Mouse (Mus musculus) liver, embryonic 14.5 days (tissue): ENCODE data around the gene Mapkapk2. TPM values are rescaled to one million over a fixed set of nuclear protein-coding genes. Genes with fewer than 3 reads are reported as not detected.

Experiments
- ATAC-seq: fragments of 200-750 bp; cut with Nextera tagmentation; 2 replicates; pipeline ENCODE4 v1.8.0; 2017; ENCODE audit warnings: moderate number of reproducible peaks, mild to moderate bottlenecking, moderate library complexity; ENCODE audit not compliant: insufficient read depth
- DNase-seq, 3 experiments: peaks; one replicate each; pipeline ENCODE4 v3.0.0-alpha.2; 2012 to 2013; ENCODE audit warnings: low read depth in 3 of 3, low spot score in 3 of 3
- H3K27ac ChIP-seq: fragments of 300-500 bp; sonication (generic); 2 replicates; pipeline ENCODE4 v1.5.1; 2014; ENCODE audit warnings: moderate library complexity, mild to moderate bottlenecking, control low read depth, inconsistent platforms
- H3K27me3 ChIP-seq: fragments of 300-500 bp; sonication (generic); 2 replicates; pipeline ENCODE4 v1.6.1; 2014; ENCODE audit warnings: mild to moderate bottlenecking, low read length, moderate library complexity; ENCODE audit not compliant: control insufficient read depth, insufficient read depth
- H3K36me3 ChIP-seq: fragments of 300-500 bp; sonication (generic); replicated peaks from 2 replicates; pipeline ENCODE4 v1.6.1; 2014; ENCODE audit warnings: low read depth; ENCODE audit not compliant: control insufficient read depth, insufficient read depth
- H3K4me1 ChIP-seq, 2 experiments: fragments of 200-500 bp in 1 of 2; fragments of 300-500 bp in 1 of 2; sonication (generic) in 1 of 2; replicated peaks; 2 replicates each; pipeline ENCODE4 v1.6.1; 2012 to 2014; ENCODE audit warnings: antibody characterized with exemption in 1 of 2, inconsistent platforms in 1 of 2, low read length in 1 of 2; ENCODE audit not compliant: control insufficient read depth in 2 of 2, insufficient read depth in 2 of 2
- H3K4me2 ChIP-seq: fragments of 300-500 bp; sonication (generic); 2 replicates; pipeline ENCODE4 v1.6.1; 2014; ENCODE audit warnings: low read depth, mild to moderate bottlenecking, control low read depth, moderate library complexity
- H3K4me3 ChIP-seq, 2 experiments: fragments of 200-500 bp in 1 of 2; fragments of 300-500 bp in 1 of 2; sonication (generic) in 1 of 2; 2 replicates each; pipeline ENCODE4 v1.5.1; 2012 to 2014; ENCODE audit warnings: low read depth in 2 of 2, low read length in 2 of 2, mild to moderate bottlenecking in 2 of 2, control low read depth in 1 of 2, inconsistent platforms in 1 of 2, moderate library complexity in 1 of 2; ENCODE audit not compliant: insufficient read depth in 1 of 2
- H3K9ac ChIP-seq: fragments of 300-500 bp; sonication (generic); replicated peaks from 2 replicates; pipeline ENCODE4 v1.6.1; 2014; ENCODE audit warnings: mild to moderate bottlenecking, control low read depth, moderate library complexity
- H3K9me3 ChIP-seq: fragments of 300-500 bp; sonication (generic); 2 replicates; pipeline ENCODE4 v1.6.1; 2016; ENCODE audit warnings: low read length, mixed read lengths; ENCODE audit not compliant: control insufficient read depth
- CTCF ChIP-seq: IDR thresholded peaks from 2 replicates; pipeline ENCODE4 v1.5.1; 2016; ENCODE audit warnings: antibody characterized with exemption, low read depth, control low read depth
- EP300 ChIP-seq: IDR thresholded peaks from 2 replicates; pipeline ENCODE4 v1.6.1; 2016; ENCODE audit warnings: antibody characterized with exemption, low read depth
- WGBS: fragments of 180-500 bp; shearing (Covaris S2); extraction: QIAGEN DNeasy Blood & Tissue Kit; methylation state at CpG from one replicate; pipeline ENCODE4 v1.1.7; 2014; ENCODE audit not compliant: insufficient replicate concordance; 5-methylcytosine and 5-hydroxymethylcytosine counted together
- polyA plus RNA-seq, 2 experiments: library from polyadenylated mRNA; depleted of rRNA in 1 of 2; stranded (reverse) in 1 of 2; unstranded in 1 of 2; fragments of >200 nt; fragmentation: Nextera tagmentation in 1 of 2; extraction: Ambion mirVana in 1 of 2; gene quantifications; 2 replicates each; pipeline versions ENCODE4 v1.2.1 to v1.2.3; 2012 to 2014

Gene Mapkapk2
- polyA plus RNA-seq, 2 experiments = 12.9 to 13.6 TPM

DNA sequence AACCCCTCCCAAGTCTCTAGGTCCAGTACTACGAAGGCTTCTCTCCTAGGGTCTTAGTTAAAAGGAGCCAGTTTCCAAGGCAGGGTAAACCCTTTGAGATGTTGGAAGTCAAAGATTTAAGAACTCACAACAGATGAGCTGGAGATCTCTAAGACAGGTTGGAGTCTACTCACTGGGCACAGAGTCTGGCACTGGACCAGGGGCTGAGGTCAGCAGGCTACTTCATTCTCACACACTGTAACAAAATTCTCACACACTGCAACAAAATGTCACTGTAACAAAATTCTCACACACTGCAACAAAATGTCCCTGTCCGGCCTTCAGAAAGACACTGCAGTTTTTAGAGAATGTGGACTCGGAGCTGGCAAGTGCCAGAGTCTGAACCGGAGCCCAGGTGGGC, 54.0 kb downstream of the Mapkapk2 start:
- Histone ChIP-seq H3K4me2 (no peak overlapping the region), H3K9ac (no peak overlapping the region), H3K27me3 (no peaks in the 10 kb centered on the region), H3K4me3 (no peak overlapping the region), H3K9me3 (no peaks in the 10 kb centered on the region), H3K27ac (no peak overlapping the region), H3K4me1 (0 out of 4 replicates have a peak, but pooled peaks cover 0 to 1% of the 10 kb centered on the region in 2 experiments), H3K36me3 (no peaks in the 10 kb centered on the region)
- WGBS = 65% methylated on average over 4 of the region's 4 CpGs
- no peak for ATAC-seq
- TF ChIP-seq CTCF = no peak
- no peak for TF ChIP-seq EP300
- DNase-seq = no peak

DNA sequence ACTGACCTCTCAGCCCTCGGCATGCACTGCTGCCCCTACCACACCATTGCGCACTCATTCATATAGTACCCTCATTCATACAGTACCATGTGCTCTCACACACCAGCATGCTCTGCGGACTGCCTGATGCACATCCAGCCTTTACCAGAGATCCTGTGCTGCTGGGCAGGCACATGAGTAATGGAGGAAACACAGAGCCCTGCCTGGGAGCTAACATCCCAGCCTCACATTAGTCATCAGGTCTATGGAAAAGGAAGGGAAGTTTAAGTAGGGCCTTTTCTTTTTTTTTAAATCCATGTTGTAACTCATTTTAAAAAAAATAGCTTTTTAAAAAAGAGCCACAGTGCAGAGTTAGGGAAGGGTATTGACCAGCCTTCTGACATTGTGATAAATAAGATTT, 54.9 kb downstream of the Mapkapk2 start:
- no peak for ATAC-seq
- 72% methylated on average over 3 of the region's 3 CpGs for WGBS
- DNase-seq = no peak
- Histone ChIP-seq H3K27ac (no peak overlapping the region), H3K9ac (no peak overlapping the region), H3K4me1 (0 out of 4 replicates have a peak, but pooled peaks cover 0 to 1% of the 10 kb centered on the region in 2 experiments), H3K36me3 (no peaks in the 10 kb centered on the region), H3K4me2 (no peak overlapping the region), H3K9me3 (no peaks in the 10 kb centered on the region), H3K4me3 (no peak overlapping the region), H3K27me3 (no peaks in the 10 kb centered on the region)
- TF ChIP-seq CTCF (no peak), EP300 (no peak)

DNA sequence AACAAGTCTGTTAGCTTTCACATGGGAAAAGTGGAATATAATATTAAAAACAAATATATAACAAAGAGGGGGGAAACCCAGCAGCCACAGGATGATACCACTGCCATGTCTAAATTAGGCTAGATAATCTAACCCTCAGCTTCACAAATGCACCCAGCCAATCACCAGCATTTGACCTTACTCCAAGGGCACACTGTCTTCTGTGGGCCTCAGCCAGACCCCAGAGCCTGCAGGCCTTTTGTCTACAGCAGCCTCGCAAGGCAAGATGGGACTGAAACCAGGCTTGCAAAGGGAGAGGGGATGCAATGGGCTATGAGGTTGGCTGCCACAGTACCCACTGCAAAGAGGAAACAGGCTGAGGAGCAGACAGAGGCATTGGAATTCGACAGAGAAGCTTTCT, 55.4 kb downstream of the Mapkapk2 start:
- ATAC-seq (no peak), DNase-seq (no peak)
- H3K27me3 ChIP-seq = no peaks in the 10 kb centered on the region
- H3K9me3 ChIP-seq = no peaks in the 10 kb centered on the region
- 0 out of 4 replicates have a peak, but pooled peaks cover 0 to 1% of the 10 kb centered on the region in 2 experiments for H3K4me1 ChIP-seq
- no peak overlapping the region for H3K4me3 ChIP-seq
- H3K9ac ChIP-seq = no peak overlapping the region
- no peak overlapping the region for H3K27ac ChIP-seq
- WGBS = 38% methylated on average over 2 of the region's 2 CpGs
- no peak overlapping the region for H3K4me2 ChIP-seq
- H3K36me3 ChIP-seq = no peaks in the 10 kb centered on the region
- TF ChIP-seq CTCF (no peak), EP300 (no peak)

DNA sequence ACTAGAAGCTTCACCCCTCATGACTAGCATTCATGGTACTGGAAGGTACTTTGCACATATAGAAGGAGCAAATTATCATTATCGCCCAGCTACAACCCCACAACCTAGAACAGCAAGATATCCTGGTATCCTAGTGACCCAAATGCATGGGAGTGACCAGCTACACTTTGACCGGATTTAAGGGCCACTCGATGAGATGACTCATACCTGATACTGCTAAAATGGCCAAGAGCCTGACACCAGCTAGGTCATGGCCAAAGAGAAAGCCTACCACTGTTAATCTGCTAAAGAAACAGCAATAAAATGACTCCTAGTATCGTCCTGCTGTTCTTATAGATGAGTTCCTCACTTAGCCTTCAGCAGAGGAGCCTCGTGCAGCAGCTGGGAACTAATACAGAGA, 58.1 kb downstream of the Mapkapk2 start:
- Histone ChIP-seq H3K4me1 (0 out of 4 replicates have a peak, but pooled peaks cover 0 to 1% of the 10 kb centered on the region in 2 experiments), H3K4me2 (no peak overlapping the region), H3K36me3 (no peaks in the 10 kb centered on the region), H3K9ac (no peak overlapping the region), H3K9me3 (no peaks in the 10 kb centered on the region), H3K4me3 (no peak overlapping the region), H3K27ac (no peak overlapping the region), H3K27me3 (no peaks in the 10 kb centered on the region)
- TF ChIP-seq CTCF = no peak
- TF ChIP-seq EP300 = no peak
- 67% methylated on average over 5 of the region's 5 CpGs for WGBS
- DNase-seq (no peak), ATAC-seq (no peak)

DNA sequence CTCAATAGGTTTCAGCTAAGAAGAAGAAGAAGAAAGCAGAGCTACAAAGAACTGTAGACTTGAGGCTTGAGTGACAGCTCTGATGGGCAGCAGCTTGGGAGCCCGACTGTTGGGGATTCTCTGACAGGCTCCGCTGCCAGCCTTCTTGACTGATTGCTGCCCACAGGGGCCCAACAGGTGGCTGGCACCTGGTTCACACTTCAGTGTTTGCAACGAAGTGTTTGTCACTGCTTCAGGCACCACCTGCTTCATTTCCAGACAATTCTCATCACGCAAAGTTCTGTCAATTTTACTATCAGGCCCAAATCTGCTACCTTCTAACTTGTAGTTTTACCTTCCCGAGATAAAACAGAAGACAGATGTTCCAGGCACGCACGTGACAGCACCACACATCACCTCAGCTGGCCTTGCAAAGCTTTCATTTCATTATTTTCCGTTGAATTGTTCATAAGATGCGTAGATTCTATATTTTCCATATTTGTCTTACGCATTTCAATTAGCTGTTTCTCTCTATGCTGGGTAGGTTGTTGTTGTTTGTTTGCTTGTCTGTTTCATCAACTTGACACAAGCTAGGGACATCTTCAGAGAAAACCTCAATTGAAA, 59.1 kb downstream of the Mapkapk2 start:
- 66% methylated on average over 10 of the region's 10 CpGs for WGBS
- no peak overlapping the region for H3K9ac ChIP-seq
- no peaks in the 10 kb centered on the region for H3K27me3 ChIP-seq
- no peak overlapping the region for H3K4me3 ChIP-seq
- no peak overlapping the region for H3K4me2 ChIP-seq
- no peaks in the 10 kb centered on the region for H3K9me3 ChIP-seq
- H3K27ac ChIP-seq = no peak overlapping the region
- ATAC-seq (no peak), DNase-seq (no peak)
- H3K4me1 ChIP-seq = 0 out of 4 replicates have a peak, but pooled peaks cover 0 to 1% of the 10 kb centered on the region in 2 experiments
- H3K36me3 ChIP-seq = no peaks in the 10 kb centered on the region
- no peak for TF ChIP-seq CTCF
